Mouse (Mus musculus): Measurements from ENCODE around the gene Tmem132b.

Gene Tmem132b

DNA sequence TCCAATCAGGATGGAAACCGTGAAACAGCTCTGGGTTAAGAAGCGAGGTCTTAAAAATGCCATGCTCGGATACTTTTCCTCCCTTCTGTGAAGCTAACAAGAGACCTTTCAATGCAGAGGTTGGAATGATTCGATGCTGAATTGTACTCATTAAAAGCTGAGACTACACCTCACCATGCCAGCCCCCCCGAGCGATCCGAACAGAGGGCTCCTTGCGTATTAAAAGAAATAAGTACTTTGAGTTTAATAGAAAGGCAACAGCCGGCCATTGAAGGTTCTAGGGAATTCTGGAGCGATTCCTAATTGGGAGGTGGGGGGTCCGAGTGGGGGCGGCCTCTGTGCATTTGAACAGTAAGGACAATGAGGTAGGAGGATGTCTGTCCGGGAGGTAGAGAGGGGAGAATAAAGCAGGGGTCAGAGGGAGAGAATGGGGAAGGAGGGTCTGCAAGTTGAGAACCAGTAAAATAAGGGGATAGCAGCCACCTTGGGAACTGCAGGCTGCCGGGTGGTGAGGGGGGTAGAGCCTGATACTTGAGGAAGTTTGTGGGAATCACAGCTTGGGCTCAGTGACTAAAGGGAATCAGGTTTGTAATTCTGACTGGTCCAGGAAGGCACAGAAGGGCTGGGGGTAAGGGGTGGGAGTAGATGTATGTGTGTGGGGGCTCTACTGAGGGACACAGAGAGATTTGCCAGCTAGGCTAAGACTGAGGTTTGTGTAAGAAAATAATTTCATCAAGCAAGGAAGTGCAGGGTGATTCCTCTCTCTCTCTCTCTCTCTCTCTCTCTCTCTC is 127.6 kb downstream of the Tmem132b start:
- DNase-seq (ENCODE audit: low read depth in 2 of 2, low spot score in 2 of 2): no peak

GRCm38 (mm10) chr5:125675623-125676022 is 144.0 kb downstream of the Tmem132b start:
- DNase-seq (ENCODE audit: low read depth in 2 of 2, low spot score in 2 of 2): no peak

GRCm38 (mm10) chr5:125676025-125676623 is 144.6 kb downstream of the Tmem132b start:
- no peak for DNase-seq (ENCODE audit: low read depth in 2 of 2, low spot score in 2 of 2)

DNA sequence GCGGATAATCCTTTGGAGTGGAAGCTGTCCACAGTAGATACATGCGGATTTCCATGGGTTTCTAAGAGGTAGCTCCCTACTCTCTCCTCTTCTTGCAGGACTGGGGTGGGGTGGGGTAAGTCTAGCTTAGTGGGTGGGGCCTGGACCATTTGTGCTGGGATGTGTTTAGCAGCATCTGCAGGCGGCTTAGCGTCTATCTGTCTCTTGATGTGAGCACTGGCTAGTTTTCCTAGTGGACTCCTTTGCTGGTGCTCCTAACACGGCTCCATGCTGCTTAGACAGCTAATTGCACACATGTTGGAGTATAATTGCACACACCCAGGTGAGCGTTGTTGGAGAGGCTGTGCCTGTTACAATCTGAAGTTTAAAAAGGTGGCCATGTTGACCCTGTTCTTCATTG is 149.3 kb downstream of the Tmem132b start:
- DNase-seq (ENCODE audit: low read depth in 2 of 2, low spot score in 2 of 2): no peak

DNA sequence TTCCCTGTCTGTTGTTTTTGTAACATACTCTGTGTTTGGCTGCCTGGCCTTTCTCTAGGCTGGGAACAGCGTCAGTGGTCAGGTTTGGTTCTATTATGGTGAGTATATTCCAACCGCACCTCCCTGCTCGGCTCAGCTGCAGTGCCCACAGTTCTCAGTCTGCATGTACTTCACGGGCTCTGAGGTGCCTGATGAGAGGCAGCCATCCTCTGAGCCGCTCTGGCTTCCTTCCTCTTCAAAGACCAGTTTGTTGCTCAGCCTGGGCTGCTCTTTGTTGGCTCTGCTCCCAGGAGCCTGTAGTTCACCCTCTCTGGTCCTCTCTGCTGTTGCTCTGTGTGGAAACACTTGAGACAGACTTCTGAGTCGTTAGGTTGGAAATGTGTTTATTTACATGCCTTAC is 151.9 kb downstream of the Tmem132b start:
- DNase-seq (ENCODE audit: low read depth in 2 of 2, low spot score in 2 of 2): no peak

- DNase-seq (ENCODE audit: low read depth in 2 of 2, low spot score in 2 of 2): no peak
Measured at GRCm38 (mm10) chr5:125685681-125686331, 154.2 kb downstream of the Tmem132b start.

DNA sequence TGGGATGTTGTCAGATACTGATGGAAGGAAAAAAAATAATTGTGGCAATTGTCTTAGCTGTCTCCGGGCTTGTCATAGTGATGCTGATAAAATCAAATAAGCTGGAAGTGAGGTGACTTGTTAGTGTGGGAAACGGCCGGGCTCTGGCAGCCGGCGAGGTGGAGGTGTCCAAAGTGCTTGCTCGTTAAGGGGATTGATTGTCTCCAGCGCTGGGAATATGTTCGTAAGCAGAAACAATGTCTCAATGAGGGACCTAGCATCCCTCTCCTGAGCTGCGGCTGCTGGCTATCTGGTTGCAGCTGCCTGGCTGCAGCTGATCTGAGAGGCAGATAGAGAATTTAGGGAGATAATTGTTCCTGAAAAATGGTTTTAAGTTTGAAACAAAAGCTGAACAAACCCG is 161.0 kb downstream of the Tmem132b start:
- no peak for DNase-seq (ENCODE audit: low read depth in 2 of 2, low spot score in 2 of 2)

DNA sequence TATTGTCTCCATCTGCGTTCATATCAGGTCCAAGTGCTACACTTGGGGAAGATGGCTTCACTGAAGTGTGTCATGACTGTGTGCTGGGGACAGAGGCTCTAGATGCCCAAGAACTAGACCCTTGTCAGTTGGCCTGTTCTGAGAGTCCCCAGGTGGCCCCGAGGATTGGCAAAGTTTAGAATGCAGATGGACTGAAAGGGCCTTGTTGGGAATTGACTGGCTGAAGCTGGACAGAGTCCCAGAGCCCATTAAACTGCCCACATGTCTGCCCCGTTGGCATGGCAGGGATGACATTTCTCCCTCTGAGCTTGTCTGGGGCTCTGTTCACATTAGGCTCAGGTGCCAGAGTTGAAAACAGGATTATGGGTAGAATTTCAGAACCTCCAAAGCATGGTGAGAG is 167.8 kb downstream of the Tmem132b start:
- no peak for DNase-seq (ENCODE audit: low read depth in 2 of 2, low spot score in 2 of 2)

GRCm38 (mm10) chr5:125700234-125700633 is 168.7 kb downstream of the Tmem132b start:
- no peak for DNase-seq (ENCODE audit: low read depth in 2 of 2, low spot score in 2 of 2)

DNA sequence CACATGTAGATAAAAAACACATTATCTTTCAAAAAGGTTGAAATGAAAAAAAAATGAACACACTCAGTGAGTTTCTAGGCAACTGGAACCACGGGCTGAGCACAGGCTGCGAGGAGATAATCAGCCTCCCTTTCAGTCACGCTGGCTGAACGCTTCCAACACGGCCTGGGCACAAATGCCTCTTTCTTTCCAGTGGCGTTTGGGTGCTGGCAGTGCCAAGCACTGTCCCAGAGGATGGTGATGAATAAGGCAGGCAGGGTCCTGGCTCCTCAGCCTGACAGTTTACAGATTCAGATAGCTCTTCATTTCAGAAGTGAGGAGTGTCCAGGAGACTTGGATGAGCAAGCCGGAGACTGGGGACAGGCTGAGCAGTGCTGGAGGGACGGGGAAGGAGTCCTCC is 173.8 kb downstream of the Tmem132b start:
- no peak for DNase-seq (ENCODE audit: low read depth in 2 of 2, low spot score in 2 of 2)

DNA sequence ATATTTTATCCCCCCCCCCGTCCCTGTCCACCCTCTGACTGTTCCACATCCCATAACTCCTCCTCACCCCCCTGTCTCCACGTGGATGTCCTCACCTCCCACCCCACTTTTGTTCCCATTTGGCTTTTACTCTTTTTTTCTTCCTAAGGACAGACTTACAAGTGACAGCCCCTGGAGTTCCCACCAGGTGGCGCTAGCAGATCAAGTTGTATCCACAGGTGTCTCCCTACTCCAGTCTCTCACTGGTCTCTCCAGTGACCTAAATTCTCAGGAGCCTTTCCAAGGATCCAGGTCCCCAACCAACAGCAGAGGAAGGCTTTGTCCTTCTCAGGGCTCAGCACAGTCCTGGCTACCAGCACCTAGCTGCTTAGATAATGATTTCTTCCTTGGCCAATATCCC is 177.6 kb downstream of the Tmem132b start:
- DNase-seq (ENCODE audit: low read depth in 2 of 2, low spot score in 2 of 2): no peak

DNA sequence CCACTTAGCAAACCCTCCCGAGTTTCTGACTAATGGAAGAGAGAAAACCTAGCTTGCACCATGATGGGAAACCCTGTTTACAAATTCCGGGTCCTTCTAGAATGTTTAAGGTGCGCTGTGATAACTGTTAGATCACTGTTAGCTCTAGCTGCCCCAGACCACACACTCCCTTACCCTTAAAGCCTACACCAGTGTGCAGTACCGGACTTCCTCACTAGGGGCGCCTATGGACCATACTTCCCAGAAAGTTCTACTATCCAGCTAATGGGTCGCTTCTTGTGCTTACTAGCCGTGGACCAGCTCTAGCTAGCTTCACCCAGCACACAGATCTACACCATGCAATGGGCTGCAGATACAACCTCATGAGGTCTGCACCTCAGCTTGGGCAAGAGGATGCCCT is 195.2 kb downstream of the Tmem132b start:
- no peak for DNase-seq (ENCODE audit: low read depth in 2 of 2, low spot score in 2 of 2)

DNA sequence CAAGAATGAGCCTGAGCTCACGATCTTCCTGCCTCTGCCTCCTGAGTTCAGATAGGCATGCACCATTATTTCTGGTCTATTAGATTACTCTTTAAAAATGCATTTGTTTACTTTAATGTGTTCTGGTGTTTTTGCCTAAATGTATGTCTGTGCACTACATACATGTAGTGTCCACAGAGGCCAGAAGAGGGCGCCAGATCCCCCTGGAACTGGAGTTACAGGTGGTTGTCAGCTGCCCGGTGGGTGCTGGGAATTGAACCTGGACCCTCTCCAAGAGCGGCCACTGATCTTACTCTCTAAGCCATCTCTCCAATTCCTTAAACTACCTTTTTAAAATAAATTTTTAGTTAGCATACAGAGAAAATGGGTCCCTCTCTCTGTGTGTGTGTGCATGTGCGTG is 195.9 kb downstream of the Tmem132b start:
- DNase-seq (ENCODE audit: low read depth in 2 of 2, low spot score in 2 of 2): no peak

DNA sequence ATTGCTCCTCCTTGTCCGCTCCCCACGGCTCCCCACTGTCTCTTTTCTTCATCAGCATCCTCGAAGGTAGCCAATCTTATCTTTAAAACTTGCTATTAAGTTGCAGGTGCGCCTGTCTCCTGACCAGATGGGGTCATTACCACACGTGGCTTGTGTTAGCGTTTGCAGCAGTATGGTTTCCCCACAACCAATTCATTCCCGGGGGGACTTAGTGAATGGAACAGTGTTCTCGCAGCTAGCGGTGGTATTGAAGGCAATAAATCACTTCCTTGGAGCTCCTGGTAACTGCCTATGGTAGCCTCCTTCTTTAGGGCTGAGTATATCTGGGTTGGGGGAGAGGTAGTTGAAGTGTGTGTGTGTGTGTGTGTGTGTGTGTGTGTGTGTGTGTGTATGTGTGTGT is 196.4 kb downstream of the Tmem132b start:
- DNase-seq (ENCODE audit: low read depth in 2 of 2, low spot score in 2 of 2): no peak

DNA sequence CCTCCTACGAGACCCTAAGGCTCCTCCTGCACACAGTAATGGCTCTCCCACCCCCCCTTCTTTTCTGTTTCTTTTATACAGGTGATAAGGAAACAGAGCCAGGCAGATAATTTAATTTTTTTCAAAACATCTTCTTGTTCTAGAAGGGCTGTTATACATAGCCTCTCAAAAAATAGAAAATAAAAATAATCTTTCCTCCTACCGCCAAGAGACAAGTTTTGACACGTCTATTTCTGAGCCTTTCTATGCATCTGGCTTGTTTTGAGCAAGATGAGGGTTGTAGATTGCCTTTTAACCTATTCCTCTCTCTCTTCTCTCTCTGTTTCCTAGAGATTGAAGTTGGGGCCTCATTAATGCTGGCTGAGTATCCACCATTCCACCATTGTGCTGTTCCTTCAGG is 196.9 kb downstream of the Tmem132b start:
- DNase-seq (ENCODE audit: low read depth in 2 of 2, low spot score in 2 of 2): no peak

GRCm38 (mm10) chr5:125733806-125734205 is 202.2 kb downstream of the Tmem132b start:
- DNase-seq (ENCODE audit: low read depth in 2 of 2, low spot score in 2 of 2): no peak

DNA sequence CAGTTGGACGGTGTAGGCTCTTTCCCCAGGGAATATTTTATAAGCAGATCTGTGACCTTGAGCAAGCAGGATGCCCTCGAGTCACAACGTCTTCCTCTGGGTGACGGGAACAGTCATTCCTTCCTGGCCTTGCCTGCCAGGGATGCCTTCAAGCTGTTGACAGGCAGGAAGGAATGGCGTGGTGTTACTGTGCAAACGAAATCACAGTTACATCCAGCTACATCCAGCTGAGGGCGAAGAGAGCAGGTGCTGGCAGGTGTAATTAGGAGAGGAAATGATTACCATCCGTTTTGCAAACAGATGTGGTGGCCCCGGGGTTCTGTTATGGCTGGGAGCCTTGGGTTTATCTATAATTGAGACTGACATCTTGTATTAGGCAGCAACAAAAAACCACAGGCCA is 205.5 kb downstream of the Tmem132b start:
- no peak for DNase-seq (ENCODE audit: low read depth in 2 of 2, low spot score in 2 of 2)

GRCm38 (mm10) chr5:125743503-125743902 is 211.9 kb downstream of the Tmem132b start:
- DNase-seq (ENCODE audit: low read depth in 2 of 2, low spot score in 2 of 2): no peak

DNA sequence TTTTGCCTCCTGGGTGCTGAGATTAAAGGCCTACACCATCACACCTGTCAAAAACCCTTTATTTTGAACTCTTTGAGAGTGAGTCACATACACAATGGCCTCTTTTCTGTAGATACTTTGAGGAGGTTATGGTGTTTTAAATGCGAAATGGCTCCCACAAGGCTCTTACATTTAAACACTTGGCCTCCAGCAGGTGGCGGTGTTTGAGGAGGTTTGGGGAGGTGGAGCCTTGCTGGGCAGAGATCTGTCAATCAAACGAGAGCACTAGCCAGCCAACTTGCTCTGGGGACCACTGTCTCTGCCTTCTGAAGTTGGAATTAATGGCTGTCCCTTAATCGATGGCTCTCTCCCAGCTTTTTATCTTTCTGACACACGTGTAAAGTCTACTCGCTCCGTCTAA is 214.2 kb downstream of the Tmem132b start:
- no peak for DNase-seq (ENCODE audit: low read depth in 2 of 2, low spot score in 2 of 2)

DNA sequence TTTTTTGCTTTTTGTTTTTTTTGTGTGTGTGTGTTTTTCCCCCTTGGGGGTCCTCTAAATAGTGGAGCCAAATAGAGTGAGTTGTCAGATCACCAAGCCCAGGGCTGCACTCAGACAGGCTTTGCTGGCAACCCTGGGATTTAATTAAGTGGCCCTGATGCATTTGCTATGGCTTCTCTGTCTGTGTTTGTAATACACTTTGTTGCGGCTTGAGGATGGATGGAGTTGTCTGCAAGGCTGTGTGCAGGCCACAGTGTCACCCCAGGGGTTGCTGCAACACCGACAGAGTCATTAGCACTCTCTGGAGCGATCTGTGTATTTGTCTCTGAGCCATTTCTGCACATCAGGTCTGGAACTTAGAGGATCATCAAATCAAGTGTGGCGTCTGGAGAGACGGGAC is 219.9 kb downstream of the Tmem132b start:
- DNase-seq (ENCODE audit: low read depth in 2 of 2, low spot score in 2 of 2): no peak

DNA sequence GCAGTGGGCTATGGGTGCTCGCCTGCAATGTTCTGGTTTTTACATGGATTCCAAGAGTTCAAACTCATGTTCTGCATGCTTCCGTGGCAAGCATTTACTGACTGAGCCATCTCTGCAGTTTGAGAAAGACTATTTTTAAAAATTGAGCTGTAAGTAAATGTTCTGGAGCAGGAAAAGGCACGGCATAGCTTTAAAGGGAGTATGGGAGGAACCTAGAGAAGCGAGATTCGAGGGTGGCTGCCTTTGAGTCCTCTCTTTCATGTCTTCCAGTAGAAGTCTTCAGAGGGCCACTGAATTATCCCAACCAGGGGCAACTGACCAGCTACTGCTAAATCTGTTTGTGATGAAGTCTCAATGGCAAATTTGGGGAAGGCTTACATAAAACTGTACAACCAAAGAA is 221.0 kb downstream of the Tmem132b start:
- DNase-seq (ENCODE audit: low read depth in 2 of 2, low spot score in 2 of 2): no peak

GRCm38 (mm10) chr5:125756987-125757530 is 225.5 kb downstream of the Tmem132b start:
- DNase-seq (ENCODE audit: low read depth in 2 of 2, low spot score in 2 of 2): no peak
